Mouse (Mus musculus) midbrain, embryonic 12.5 days (tissue): ENCODE results near the gene Atp8a2. TPM values are rescaled to one million over a fixed set of nuclear protein-coding genes. Genes with fewer than 3 reads are reported as not detected.

Source experiments
- ATAC-seq: fragments of 200-750 bp; cut with Nextera tagmentation; 2 replicates; pipeline ENCODE4 v1.8.0; 2017; ENCODE audit warnings: low read depth, moderate TSS enrichment, moderate library complexity; ENCODE audit not compliant: low FRiP score
- H3K27ac ChIP-seq: fragments of 300-500 bp; sonication (generic); replicated peaks from 2 replicates; pipeline ENCODE4 v1.5.1; 2016; ENCODE audit warnings: mild to moderate bottlenecking
- H3K27me3 ChIP-seq: fragments of 300-500 bp; sonication (generic); 2 replicates; pipeline ENCODE4 v1.6.1; 2016; ENCODE audit warnings: mild to moderate bottlenecking
- H3K36me3 ChIP-seq: fragments of 300-500 bp; sonication (generic); 2 replicates; pipeline ENCODE4 v1.6.1; 2016
- H3K4me1 ChIP-seq: fragments of 300-500 bp; sonication (generic); 2 replicates; pipeline ENCODE4 v1.6.1; 2016
- H3K4me2 ChIP-seq: fragments of 300-500 bp; sonication (generic); replicated peaks from 2 replicates; pipeline ENCODE4 v1.6.1; 2016; ENCODE audit warnings: mild to moderate bottlenecking, moderate library complexity
- H3K4me3 ChIP-seq: fragments of 300-500 bp; sonication (generic); 2 replicates; pipeline ENCODE4 v1.5.1; 2016; ENCODE audit warnings: mild to moderate bottlenecking
- H3K9ac ChIP-seq: fragments of 300-500 bp; sonication (generic); replicated peaks from 2 replicates; pipeline ENCODE4 v1.6.1; 2016; ENCODE audit warnings: mild to moderate bottlenecking, moderate library complexity
- H3K9me3 ChIP-seq: fragments of 300-500 bp; sonication (generic); 2 replicates; pipeline ENCODE4 v1.6.1; 2016; ENCODE audit warnings: mild to moderate bottlenecking
- WGBS: fragments of 180-500 bp; shearing (Covaris S2); methylation state at CpG from one replicate; pipeline ENCODE4 v1.1.7; 2016; 5-methylcytosine and 5-hydroxymethylcytosine counted together
- polyA plus RNA-seq: library from polyadenylated mRNA; unstranded; fragments of >200 nt; fragmentation: Nextera tagmentation; extraction: Ambion mirVana; gene quantifications from 2 replicates; pipeline ENCODE4 v1.2.1, GENCODE M21; 2016

Atp8a2 gene
- polyA plus RNA-seq, 1 experiment from 2014 or later: 16.1 TPM

- peaks cover 11% of the 10 kb centered on the region for H3K4me1 ChIP-seq
- H3K9me3 ChIP-seq: no peaks in the 10 kb centered on the region
These were observed 306.9 kb downstream of the Atp8a2 start for GRCm38 (mm10) chr14:59890107-59890506.

DNA sequence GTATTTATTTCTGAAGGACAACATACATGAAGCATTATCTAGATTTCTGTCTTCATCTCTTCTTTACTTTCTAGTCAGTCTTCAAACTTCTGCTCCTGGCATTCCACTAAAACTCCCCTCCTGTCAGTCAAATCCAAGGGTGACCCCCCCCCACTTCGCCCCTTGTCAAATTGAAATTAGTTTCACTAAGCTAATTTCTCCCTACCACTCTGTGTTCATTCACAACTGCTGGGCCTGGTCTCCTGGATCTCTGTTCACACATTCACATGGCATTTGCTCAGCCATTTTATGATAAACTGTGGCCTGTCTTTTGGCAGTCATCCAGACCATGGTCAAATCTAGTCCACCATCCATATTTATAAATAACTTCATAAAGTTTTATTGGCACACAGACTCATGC, 308.5 kb downstream of the Atp8a2 start:
- Histone ChIP-seq H3K9ac (no peak overlapping the region), H3K27ac (no peak overlapping the region), H3K4me3 (no peak overlapping the region), H3K4me2 (no peak overlapping the region), H3K27me3 (no peaks in the 10 kb centered on the region), H3K9me3 (no peaks in the 10 kb centered on the region), H3K36me3 (no peaks in the 10 kb centered on the region), H3K4me1 (peaks cover 11% of the 10 kb centered on the region)
- WGBS: 94% methylated on average over 1 of the region's 1 CpGs
- no peak for ATAC-seq

More at GRCm38 (mm10) chr14:59890107-59890506, 306.9 kb downstream of the Atp8a2 start:
- Histone ChIP-seq H3K36me3 (no peaks in the 10 kb centered on the region), H3K4me3 (no peak overlapping the region), H3K27me3 (no peaks in the 10 kb centered on the region), H3K27ac (no peak overlapping the region), H3K9ac (no peak overlapping the region), H3K4me2 (no peak overlapping the region)
- no peak for ATAC-seq
- WGBS: 88% methylated on average over 7 of the region's 7 CpGs

DNA sequence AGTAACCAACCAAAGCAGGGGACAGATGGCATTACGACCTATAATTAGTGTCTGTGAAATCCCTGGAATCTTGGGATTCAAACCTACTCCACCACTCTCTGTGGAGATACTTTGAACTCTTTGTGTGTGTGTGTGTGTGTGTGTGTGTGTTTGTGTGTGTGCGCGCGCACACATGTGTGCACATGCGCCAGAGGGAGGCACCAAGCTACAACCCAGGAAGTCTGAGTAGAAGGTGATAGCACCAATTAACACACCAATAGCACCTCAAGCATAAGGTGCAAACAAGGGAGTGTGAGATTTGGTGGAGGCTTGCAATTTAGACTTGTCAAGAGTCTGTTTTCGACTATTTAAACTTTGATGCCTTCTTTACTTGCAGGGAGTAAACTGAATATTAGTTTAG, 308.9 kb downstream of the Atp8a2 start:
- WGBS: 93% methylated on average over 6 of the region's 6 CpGs
- Histone ChIP-seq H3K9ac (no peak overlapping the region), H3K4me2 (no peak overlapping the region), H3K4me1 (peaks cover 11% of the 10 kb centered on the region), H3K9me3 (no peaks in the 10 kb centered on the region), H3K27me3 (no peaks in the 10 kb centered on the region), H3K36me3 (no peaks in the 10 kb centered on the region), H3K27ac (no peak overlapping the region), H3K4me3 (no peak overlapping the region)
- no peak for ATAC-seq

- ATAC-seq: no peak
- no peak overlapping the region for H3K4me2 ChIP-seq
- no peaks in the 10 kb centered on the region for H3K9me3 ChIP-seq
- peaks cover 11% of the 10 kb centered on the region for H3K4me1 ChIP-seq
- no peaks in the 10 kb centered on the region for H3K36me3 ChIP-seq
- H3K27ac ChIP-seq: no peak overlapping the region
- 62% methylated on average over 15 of the region's 15 CpGs for WGBS
- H3K9ac ChIP-seq: no peak overlapping the region
- H3K27me3 ChIP-seq: no peaks in the 10 kb centered on the region
- no peak overlapping the region for H3K4me3 ChIP-seq
These were observed 309.7 kb downstream of the Atp8a2 start for GRCm38 (mm10) chr14:59887061-59887861.

GRCm38 (mm10) chr14:59883517-59884069, 313.4 kb downstream of the Atp8a2 start:
- 87% methylated on average over 10 of the region's 10 CpGs for WGBS
- Histone ChIP-seq H3K9me3 (no peaks in the 10 kb centered on the region), H3K4me1 (peaks cover 11% of the 10 kb centered on the region), H3K36me3 (no peaks in the 10 kb centered on the region), H3K4me3 (no peak overlapping the region), H3K9ac (no peak overlapping the region), H3K4me2 (no peak overlapping the region), H3K27me3 (no peaks in the 10 kb centered on the region), H3K27ac (no peak overlapping the region)
- ATAC-seq: no peak

GRCm38 (mm10) chr14:59880829-59881228, 316.1 kb downstream of the Atp8a2 start:
- no peak overlapping the region for H3K4me2 ChIP-seq
- no peak for ATAC-seq
- 84% methylated on average over 3 of the region's 3 CpGs for WGBS
- H3K4me3 ChIP-seq: no peak overlapping the region
- H3K27ac ChIP-seq: no peak overlapping the region
- no peaks in the 10 kb centered on the region for H3K36me3 ChIP-seq
- H3K27me3 ChIP-seq: no peaks in the 10 kb centered on the region
- no peaks in the 10 kb centered on the region for H3K9me3 ChIP-seq
- H3K4me1 ChIP-seq: no peaks in the 10 kb centered on the region
- H3K9ac ChIP-seq: no peak overlapping the region

DNA sequence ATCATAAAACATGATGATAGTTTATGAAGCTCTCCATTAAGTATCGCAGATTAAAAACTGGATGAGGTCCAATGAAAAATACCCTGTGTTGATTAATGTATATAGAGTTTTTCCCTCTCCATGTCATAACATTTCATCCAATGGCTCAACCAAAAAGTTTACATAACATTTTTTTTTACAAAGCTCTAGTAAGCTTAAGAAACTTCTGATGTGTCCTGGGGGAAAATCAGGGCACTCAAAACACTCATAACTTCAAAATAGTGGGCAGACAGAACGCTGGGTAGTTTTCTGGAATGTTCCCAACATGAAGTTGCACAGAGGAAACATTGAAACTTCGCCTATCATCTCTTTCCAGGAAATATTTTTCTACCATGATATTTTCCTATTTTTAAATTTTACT, 318.7 kb downstream of the Atp8a2 start:
- 83% methylated on average over 3 of the region's 3 CpGs for WGBS
- H3K4me2 ChIP-seq: no peak overlapping the region

DNA sequence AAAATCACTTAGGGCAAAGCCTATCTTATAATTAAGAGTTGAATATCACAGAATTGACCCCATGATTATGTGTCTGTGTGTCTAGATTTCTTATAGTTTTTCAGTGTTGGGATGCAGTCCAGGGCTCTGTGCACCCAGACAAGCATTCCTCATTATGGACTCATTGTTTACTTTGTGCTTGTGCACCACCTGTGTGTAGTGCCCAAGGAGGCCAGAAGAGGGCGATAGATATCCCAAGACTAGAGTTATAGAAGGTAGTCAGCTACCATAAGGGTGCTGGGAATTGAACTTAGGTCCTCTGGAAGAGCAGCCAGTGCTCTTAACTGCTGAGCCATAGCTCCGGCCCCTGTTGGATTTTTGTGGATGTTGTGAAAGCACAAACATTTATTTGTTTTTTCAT, 320.5 kb downstream of the Atp8a2 start:
- Histone ChIP-seq H3K4me2 (no peak overlapping the region), H3K36me3 (no peaks in the 10 kb centered on the region), H3K9ac (no peak overlapping the region), H3K4me1 (no peaks in the 10 kb centered on the region), H3K27ac (no peak overlapping the region), H3K9me3 (no peaks in the 10 kb centered on the region), H3K4me3 (no peak overlapping the region), H3K27me3 (no peaks in the 10 kb centered on the region)
- WGBS: 88% methylated on average over 2 of the region's 2 CpGs
- no peak for ATAC-seq

More for the DNA sequence above, 318.7 kb downstream of the Atp8a2 start:
- Histone ChIP-seq H3K4me3 (no peak overlapping the region), H3K9me3 (no peaks in the 10 kb centered on the region), H3K9ac (no peak overlapping the region), H3K36me3 (no peaks in the 10 kb centered on the region), H3K27ac (no peak overlapping the region), H3K4me1 (no peaks in the 10 kb centered on the region), H3K27me3 (no peaks in the 10 kb centered on the region)
- ATAC-seq: no peak

DNA sequence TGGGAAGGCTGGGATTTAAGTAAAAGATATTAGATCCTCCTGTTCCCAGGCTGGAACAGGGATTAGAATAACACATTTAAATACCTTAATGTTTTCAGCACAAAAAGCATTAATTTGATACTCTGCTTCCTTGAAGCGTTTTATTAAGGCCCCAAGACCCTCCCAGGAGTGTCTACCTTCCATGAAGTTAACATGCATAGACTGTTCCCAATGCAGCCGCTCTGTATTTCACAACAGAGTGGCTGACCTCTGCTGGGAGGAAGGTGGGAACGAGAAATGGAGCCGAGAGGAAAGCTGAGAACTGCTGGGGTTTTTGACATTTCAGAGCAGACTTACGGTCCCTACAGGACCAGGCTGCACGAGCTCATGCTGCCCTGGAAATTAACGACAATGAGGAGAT, 328.6 kb downstream of the Atp8a2 start:
- H3K36me3 ChIP-seq: no peaks in the 10 kb centered on the region
- no peak for ATAC-seq
- no peak overlapping the region for H3K27ac ChIP-seq
- H3K4me3 ChIP-seq: no peak overlapping the region
- WGBS: 75% methylated on average over 7 of the region's 7 CpGs
- no peak overlapping the region for H3K9ac ChIP-seq
- H3K27me3 ChIP-seq: no peaks in the 10 kb centered on the region
- no peak overlapping the region for H3K4me2 ChIP-seq
- 0 out of 2 replicates have a peak, but pooled peaks cover 4% of the 10 kb centered on the region for H3K9me3 ChIP-seq
- H3K4me1 ChIP-seq: peaks cover 7% of the 10 kb centered on the region

DNA sequence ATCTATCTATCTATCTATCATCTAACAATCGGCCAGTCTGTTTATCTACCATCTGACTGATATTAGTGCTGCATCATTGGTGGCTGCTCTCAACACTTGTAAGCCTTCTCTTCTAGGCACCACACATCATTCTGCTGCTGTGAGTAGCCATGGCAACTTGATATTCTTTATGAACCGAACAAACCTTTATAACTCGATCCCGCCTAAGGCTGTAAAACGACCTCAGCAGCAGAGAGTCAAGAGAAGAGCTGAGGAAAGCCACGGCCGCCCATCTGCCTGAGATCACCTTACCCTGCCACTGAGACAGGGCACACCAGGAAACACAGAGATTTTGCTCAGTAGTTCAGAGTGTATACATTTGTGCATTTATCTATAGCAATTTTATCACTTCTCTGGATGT, 329.2 kb downstream of the Atp8a2 start:
- peaks cover 7% of the 10 kb centered on the region for H3K4me1 ChIP-seq
- H3K4me3 ChIP-seq: no peak overlapping the region
- WGBS: 73% methylated on average over 7 of the region's 7 CpGs
- no peak overlapping the region for H3K27ac ChIP-seq
- no peak overlapping the region for H3K4me2 ChIP-seq
- no peak for ATAC-seq
- no peaks in the 10 kb centered on the region for H3K27me3 ChIP-seq
- H3K9ac ChIP-seq: no peak overlapping the region
- no peaks in the 10 kb centered on the region for H3K36me3 ChIP-seq
- H3K9me3 ChIP-seq: 0 out of 2 replicates have a peak, but pooled peaks cover 4% of the 10 kb centered on the region

GRCm38 (mm10) chr14:59866001-59866400, 331.0 kb downstream of the Atp8a2 start:
- Histone ChIP-seq H3K4me3 (no peak overlapping the region), H3K4me1 (peaks cover 7% of the 10 kb centered on the region), H3K27ac (no peak overlapping the region), H3K27me3 (no peaks in the 10 kb centered on the region), H3K9me3 (0 out of 2 replicates have a peak, but pooled peaks cover 4% of the 10 kb centered on the region), H3K9ac (no peak overlapping the region), H3K4me2 (no peak overlapping the region), H3K36me3 (no peaks in the 10 kb centered on the region)
- ATAC-seq: no peak
- WGBS: 87% methylated on average over 5 of the region's 5 CpGs

GRCm38 (mm10) chr14:59862351-59862750, 334.6 kb downstream of the Atp8a2 start:
- 67% methylated on average over 4 of the region's 4 CpGs for WGBS

More at GRCm38 (mm10) chr14:59862351-59862750, 334.6 kb downstream of the Atp8a2 start:
- Histone ChIP-seq H3K27ac (no peak overlapping the region), H3K4me1 (no peaks in the 10 kb centered on the region), H3K27me3 (no peaks in the 10 kb centered on the region), H3K4me3 (no peak overlapping the region), H3K9ac (no peak overlapping the region), H3K36me3 (no peaks in the 10 kb centered on the region), H3K4me2 (no peak overlapping the region), H3K9me3 (0 out of 2 replicates have a peak, but pooled peaks cover 4% of the 10 kb centered on the region)
- no peak for ATAC-seq
